Mouse (Mus musculus) thymus, adult 2 months (tissue): Measurements from ENCODE around the gene Mapkapk3. TPM values are rescaled to one million over a fixed set of nuclear protein-coding genes. Genes with fewer than 3 reads are reported as not detected.

Source experiments
- DNase-seq: peaks from one replicate; pipeline ENCODE4 v3.0.0; 2021
- H3K27ac ChIP-seq: fragments of 200-500 bp; 2 replicates; pipeline ENCODE4 v1.5.1; 2012; ENCODE audit warnings: low read length, control low read depth; ENCODE audit not compliant: control insufficient read depth, insufficient read depth
- H3K27me3 ChIP-seq: fragments of 200-500 bp; 2 replicates; pipeline ENCODE4 v1.6.1; 2012; ENCODE audit warnings: mild to moderate bottlenecking, low read length, moderate library complexity, mixed read lengths; ENCODE audit not compliant: control insufficient read depth, insufficient read depth
- H3K36me3 ChIP-seq: fragments of 200-500 bp; 2 replicates; pipeline ENCODE4 v1.6.1; 2012; ENCODE audit warnings: mild to moderate bottlenecking, low read length, moderate library complexity; ENCODE audit not compliant: control insufficient read depth, insufficient read depth
- H3K4me1 ChIP-seq: fragments of 200-500 bp; replicated peaks from 2 replicates; pipeline ENCODE4 v1.6.1; 2012; ENCODE audit warnings: low read length; ENCODE audit not compliant: control insufficient read depth, insufficient read depth
- H3K4me3 ChIP-seq: fragments of 200-500 bp; 2 replicates; pipeline ENCODE4 v1.5.1; 2012; ENCODE audit warnings: mild to moderate bottlenecking, low read length, control low read depth, moderate library complexity; ENCODE audit not compliant: control insufficient read depth, insufficient read depth
- CTCF ChIP-seq: fragments of 200-500 bp; IDR thresholded peaks from 2 replicates; pipeline ENCODE4 v1.5.1; 2012; ENCODE audit warnings: mild to moderate bottlenecking, control low read depth, low read length, moderate library complexity, borderline replicate concordance; ENCODE audit not compliant: control insufficient read depth, poor library complexity, insufficient read depth; ENCODE audit errors: extremely low read depth
- POLR2A ChIP-seq: fragments of 200-500 bp; IDR thresholded peaks from 2 replicates; pipeline ENCODE4 v1.6.1; 2012; ENCODE audit warnings: mild to moderate bottlenecking, low read length, control low read depth, moderate library complexity; ENCODE audit not compliant: control insufficient read depth, poor library complexity, insufficient read depth; ENCODE audit errors: extremely low read depth
- WGBS: fragments of 180-500 bp; shearing (Covaris S2); methylation state at CpG from one replicate; pipeline ENCODE4 v1.1.7; 2018; 5-methylcytosine and 5-hydroxymethylcytosine counted together
- polyA plus RNA-seq: library from polyadenylated mRNA; depleted of rRNA; stranded (reverse); fragments of >200 nt; gene quantifications from 2 replicates; pipeline ENCODE4 v1.2.3, GENCODE M21; 2012; rRNA removed

The Mapkapk3 gene
- 30.5 and 43.6 TPM in 2 replicates for polyA plus RNA-seq

DNA sequence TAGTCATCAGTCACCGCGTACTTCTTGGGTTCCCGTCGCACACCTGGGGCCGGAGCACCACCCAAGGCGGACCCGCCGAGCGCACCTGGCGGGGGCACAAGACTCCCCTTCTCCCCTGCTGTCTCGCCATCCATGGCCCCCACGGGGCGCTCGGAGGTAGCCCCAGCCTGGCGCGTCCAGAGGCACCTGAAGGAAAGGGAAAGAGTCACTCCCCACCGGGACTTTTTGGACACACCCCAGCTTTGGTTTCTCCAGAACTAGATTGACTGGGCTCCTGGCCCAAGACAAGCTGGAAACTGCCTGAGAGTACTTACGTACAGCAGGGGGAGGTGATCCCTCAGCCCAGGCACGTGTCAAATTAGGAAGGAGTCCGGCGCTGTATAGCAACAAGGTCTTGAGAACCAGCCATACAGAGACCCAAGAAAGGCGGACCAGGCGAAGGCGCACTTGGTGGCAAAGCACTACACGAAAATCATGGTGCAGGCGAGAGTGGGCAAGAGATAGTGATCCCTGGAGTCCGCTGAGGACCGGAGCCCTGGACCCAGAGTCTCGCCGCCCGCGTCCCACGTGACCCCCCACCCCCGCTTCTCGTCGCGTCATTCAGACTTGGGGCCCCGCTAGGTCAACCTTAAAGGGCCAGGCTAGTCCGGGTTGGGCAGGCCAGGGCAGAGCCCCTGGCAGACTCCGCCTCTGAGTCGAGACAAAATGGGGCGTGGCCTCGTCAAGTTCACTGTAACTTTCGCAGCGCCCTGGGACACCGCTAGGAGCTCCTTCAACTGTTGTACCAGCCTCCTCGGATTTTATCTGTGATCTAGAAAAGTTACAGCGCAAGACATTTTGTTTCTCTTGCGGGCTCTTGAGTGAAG lies at the start of gene Mapkapk3:
TSS of gene Mapkapk3 (minus strand) at position 667 of the 866 bp plus-strand sequence.
- TF ChIP-seq POLR2A (no peak), CTCF (peak; percentile 64; the same call in 1 of the 2 replicates)
- H3K4me3 ChIP-seq = peak within 1 kb of the TSS; percentile 70

DNA sequence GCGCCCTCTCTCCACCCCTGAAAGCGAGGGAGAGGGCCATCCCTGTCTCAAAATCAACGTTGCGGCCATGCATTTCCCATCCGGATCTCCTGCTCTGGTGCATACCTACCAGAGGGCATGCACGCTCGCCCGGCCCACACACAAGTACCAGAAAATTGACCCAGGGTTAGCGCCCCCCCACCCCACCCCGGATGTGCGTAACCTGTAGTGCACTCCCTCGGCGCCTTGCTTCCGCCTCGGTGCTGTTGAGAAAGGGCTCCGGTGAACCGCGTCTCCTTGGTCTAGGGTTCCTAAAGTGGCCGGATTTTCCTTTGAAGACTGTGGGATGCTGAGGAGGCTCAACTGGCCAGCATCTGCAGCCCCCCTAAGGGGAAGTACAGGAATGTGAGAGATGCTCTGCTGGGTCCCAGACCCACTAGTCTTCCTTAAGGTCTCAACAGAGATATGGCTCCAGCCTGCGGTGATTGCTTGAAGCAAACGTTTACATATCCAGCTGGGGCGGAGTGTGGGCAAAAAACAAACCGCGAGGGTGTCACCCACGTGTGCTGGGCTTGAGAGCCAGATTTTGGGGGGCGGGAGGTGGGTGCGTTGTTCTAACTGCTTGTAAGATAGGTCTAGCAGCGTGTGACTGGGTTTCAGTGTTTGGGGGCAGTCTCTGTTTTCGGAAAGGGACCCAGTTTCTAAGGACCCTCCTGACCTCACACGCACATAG lies 48.7 kb upstream of the Mapkapk3 start, which contains the start of gene Hemk1:
TSS of gene Hemk1 (minus strand) at position 179 of the 712 bp plus-strand sequence.
- DNase-seq = peak; percentile 71
- 4% methylated on average over 30 of the region's 30 CpGs for WGBS
- peaks cover 40% of the 10 kb centered on the region for H3K4me1 ChIP-seq

More for the DNA sequence above, at the start of gene Mapkapk3:
- peak within 1 kb of the TSS; percentile 47 for H3K27ac ChIP-seq
- no peaks in the 10 kb centered on the region for H3K36me3 ChIP-seq
- H3K4me1 ChIP-seq = peaks cover 41% of the 10 kb centered on the region
- peak; percentile 89 for DNase-seq
- H3K27me3 ChIP-seq = no peaks in the 10 kb centered on the region
- 2% methylated on average over 49 of the region's 49 CpGs for WGBS

DNA sequence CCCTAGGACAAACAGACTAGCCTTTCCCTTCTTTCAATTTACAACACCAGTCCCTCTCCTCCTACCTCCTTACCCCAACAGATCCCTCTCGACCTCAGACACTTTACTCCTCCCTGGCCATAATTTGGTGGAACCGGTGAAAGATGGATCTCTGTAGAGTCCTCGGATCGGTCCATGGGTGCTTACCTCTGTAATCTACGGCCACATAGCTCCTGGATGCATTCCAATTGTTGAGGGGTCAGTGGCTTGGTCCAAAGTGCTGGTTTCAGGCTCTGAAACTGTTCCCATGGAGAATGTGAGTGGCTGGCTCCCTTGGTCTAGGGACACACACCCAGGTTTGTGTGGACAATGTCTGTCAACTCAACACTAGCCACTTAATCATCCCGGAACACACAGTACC lies 46.7 kb upstream of the Mapkapk3 start:
- WGBS = 91% methylated on average over 6 of the region's 6 CpGs
- no peaks in the 10 kb centered on the region for H3K36me3 ChIP-seq
- DNase-seq = no peak
- H3K4me1 ChIP-seq = peaks cover 43% of the 10 kb centered on the region
- H3K27ac ChIP-seq = no peak overlapping the region
- H3K27me3 ChIP-seq = no peaks in the 10 kb centered on the region
- TF ChIP-seq CTCF = no peak
- no peak for TF ChIP-seq POLR2A
- H3K4me3 ChIP-seq = no peak overlapping the region

More for the DNA sequence above, 48.7 kb upstream of the Mapkapk3 start, which contains the start of gene Hemk1:
- Histone ChIP-seq H3K36me3 (no peaks in the 10 kb centered on the region), H3K4me3 (peak within 1 kb of the TSS; percentile 72), H3K27me3 (no peaks in the 10 kb centered on the region), H3K27ac (no peak within 1 kb of the TSS; the same call in 1 of the 2 replicates)
- TF ChIP-seq CTCF (no peak), POLR2A (0 out of 2 replicates have a peak, but pooled peaks have one; percentile 40)

DNA sequence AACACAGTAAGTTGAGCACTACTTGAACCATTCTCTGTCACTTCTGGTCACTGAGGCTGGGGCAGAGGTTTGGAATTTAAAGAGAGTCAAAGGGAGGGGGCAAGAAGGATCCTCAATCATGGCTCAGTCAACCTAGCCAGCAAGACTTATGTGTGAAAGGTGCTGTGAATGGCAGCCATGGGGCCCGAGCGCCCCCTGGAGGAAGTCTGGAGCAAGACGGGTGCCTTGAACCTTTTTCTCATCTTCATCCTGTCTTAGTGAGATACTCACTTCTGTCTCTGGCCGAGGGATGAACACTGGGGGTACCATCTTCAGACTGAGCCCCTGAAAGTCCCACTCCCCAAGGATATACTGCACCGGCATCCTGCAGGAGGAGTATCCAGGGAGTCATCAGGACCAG lies 46.2 kb upstream of the Mapkapk3 start:
- TF ChIP-seq POLR2A (no peak), CTCF (peak; percentile 80; the same call in 1 of the 2 replicates)
- Histone ChIP-seq H3K27ac (no peak overlapping the region), H3K4me1 (peaks cover 38% of the 10 kb centered on the region), H3K27me3 (no peaks in the 10 kb centered on the region), H3K36me3 (no peaks in the 10 kb centered on the region), H3K4me3 (no peak overlapping the region)
- 9% methylated on average over 5 of the region's 5 CpGs for WGBS
- DNase-seq = peak; percentile 75

DNA sequence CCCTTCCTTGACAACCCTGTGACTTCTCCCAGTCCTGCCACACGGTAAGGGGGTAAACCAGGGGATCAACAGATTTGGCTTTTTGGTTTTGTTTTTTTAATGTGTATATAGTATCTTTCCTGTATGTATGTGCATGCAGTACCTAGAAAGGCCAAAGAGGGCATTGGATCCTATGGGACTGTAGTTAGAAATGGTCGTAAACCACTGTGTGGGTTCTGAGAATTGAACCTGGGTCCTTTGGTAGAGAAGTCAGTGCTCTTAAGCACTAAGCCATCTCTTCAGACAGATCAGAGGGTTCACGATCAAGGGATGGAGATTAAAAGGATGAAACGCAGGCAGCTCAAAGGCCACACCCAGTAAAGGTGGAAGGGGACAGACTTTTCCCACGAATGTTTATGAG lies 45.4 kb upstream of the Mapkapk3 start:
- H3K27ac ChIP-seq = no peak overlapping the region
- peaks cover 32% of the 10 kb centered on the region for H3K4me1 ChIP-seq
- H3K4me3 ChIP-seq = no peak overlapping the region
- TF ChIP-seq CTCF (no peak), POLR2A (no peak)
- no peaks in the 10 kb centered on the region for H3K27me3 ChIP-seq
- no peak for DNase-seq
- WGBS = 50% methylated on average over 5 of the region's 5 CpGs
- no peaks in the 10 kb centered on the region for H3K36me3 ChIP-seq

DNA sequence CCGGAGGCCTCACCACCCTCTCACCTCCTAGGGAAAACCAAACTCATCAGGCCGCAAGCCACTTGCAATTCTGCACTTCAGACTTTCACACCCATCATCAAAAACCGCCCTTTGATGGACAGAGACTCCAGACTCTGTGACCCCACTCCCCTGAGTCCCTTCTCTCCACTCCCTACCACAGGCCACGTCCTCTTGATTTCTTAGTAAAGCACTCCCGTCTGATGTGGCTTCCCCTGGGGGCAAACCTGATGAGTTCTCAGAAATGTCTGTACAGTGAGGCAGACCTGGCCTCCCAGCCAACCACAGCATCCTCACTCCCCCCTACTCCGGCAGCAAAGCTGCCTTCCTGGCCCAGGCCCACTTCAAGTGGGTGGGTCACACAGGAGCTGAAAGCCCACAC lies 44.7 kb upstream of the Mapkapk3 start:
- peak; percentile 47 for DNase-seq
- 12% methylated on average over 6 of the region's 6 CpGs for WGBS
- Histone ChIP-seq H3K4me1 (peaks cover 32% of the 10 kb centered on the region), H3K4me3 (no peak overlapping the region), H3K27me3 (no peaks in the 10 kb centered on the region), H3K36me3 (no peaks in the 10 kb centered on the region), H3K27ac (peak overlapping the region; percentile 31; the same call in 1 of the 2 replicates)
- TF ChIP-seq CTCF (no peak), POLR2A (no peak)
